Mouse (Mus musculus): ENCODE data around the gene Rprd1b. TPM values are rescaled to one million over a fixed set of nuclear protein-coding genes. Genes with fewer than 3 reads are reported as not detected.
A peak's percentile ranks its signal among the peaks of the same experiment; 100 is the strongest.

The Rprd1b gene
- polyA plus RNA-seq, 1 experiment from 2014 or later = 8.4 TPM

DNA sequence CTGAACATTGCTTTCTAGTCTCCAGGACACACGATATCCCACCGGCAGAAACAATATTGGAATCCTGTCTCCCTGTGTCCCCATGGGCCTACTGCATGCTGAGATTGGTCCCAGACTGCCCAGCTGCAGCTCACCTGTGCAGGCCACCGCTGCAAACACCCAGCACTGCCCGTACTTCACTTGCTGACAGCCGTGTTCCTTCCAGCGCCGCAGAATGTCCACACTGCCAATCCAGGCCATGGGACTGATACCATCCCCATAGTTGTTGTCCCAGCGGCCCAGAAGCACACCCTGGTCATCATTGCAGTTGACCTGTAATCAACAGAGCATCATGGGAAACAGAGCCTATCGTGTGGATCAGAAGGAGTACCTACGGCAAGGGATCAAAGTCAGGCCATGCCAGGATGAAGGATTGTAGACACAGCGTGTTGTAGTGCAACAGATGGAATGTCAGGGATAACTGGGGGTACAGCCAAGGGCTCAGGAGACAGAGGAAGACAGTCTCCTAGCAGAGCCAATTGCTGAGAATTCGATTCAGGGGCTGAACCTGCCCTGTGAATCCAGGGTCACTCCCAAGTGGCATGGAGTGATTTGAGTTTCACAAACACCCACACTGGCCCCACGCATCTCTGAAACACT is 103.0 kb downstream of the Rprd1b start:
- Histone ChIP-seq H3K27ac (peak overlapping the region; percentile 82), H3K36me3 (ENCODE audit: inconsistent target) (peaks cover 45% of the 10 kb centered on the region), H3K4me3 (ENCODE audit: inconsistent target) (no peak overlapping the region), H3K79me2 (ENCODE audit: inconsistent target) (no peaks in the 10 kb centered on the region)
- 97% methylated on average over 13 of the region's 13 CpGs for WGBS (ENCODE audit: missing documents)

DNA sequence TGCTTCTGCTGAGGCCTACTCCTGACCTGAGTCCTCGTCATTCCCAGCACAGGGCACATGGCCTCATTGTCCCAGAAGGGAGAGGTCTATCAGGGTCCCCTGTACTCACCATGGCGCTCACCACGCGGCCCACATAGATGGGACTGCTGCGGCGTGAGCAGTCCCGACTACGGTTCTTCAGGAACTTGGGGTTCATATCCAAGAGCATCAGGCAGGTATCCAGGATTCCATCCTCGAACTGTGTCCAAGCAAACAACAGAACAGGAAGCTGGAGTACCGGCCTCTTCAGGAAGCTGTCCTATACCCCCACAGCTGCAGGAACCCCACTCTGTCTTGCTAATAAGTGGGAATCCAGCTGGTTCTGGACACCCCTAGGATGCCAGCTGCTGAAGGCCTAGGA is 104.0 kb downstream of the Rprd1b start:
- H3K79me2 ChIP-seq (ENCODE audit: inconsistent target) = no peaks in the 10 kb centered on the region
- H3K27ac ChIP-seq = peak overlapping the region; percentile 82
- H3K36me3 ChIP-seq (ENCODE audit: inconsistent target) = peaks cover 36% of the 10 kb centered on the region
- no peak overlapping the region for H3K4me3 ChIP-seq (ENCODE audit: inconsistent target)
- WGBS (ENCODE audit: missing documents) = 89% methylated on average over 10 of the region's 10 CpGs

DNA sequence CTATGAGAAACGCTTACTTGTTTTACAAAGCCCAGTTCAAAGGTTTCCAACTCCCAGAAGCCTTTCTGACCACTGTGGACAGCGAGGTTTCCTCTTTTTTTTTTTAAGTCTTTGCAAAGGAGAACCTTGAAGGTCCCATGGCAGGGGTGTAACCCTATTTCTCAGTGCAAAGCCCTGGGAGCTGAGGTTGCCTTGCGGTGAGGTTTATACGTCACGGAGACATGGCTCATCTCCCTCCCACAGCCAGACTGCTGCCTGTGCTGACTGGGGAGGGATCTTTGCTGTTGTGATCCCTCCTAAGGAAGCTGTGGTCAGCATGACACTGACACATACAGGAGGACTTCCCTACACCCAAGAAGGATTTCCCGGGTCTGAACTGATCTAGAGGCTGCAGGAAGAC is 104.8 kb downstream of the Rprd1b start:
- whole genome bisulfite sequencing (ENCODE audit: missing documents) = 3% methylated on average over 6 of the region's 6 CpGs
- H3K4me3 ChIP-seq (ENCODE audit: inconsistent target) = no peak overlapping the region
- H3K27ac ChIP-seq = peak overlapping the region; percentile 82
- H3K79me2 ChIP-seq (ENCODE audit: inconsistent target) = no peaks in the 10 kb centered on the region
- peaks cover 36% of the 10 kb centered on the region for H3K36me3 ChIP-seq (ENCODE audit: inconsistent target)

DNA sequence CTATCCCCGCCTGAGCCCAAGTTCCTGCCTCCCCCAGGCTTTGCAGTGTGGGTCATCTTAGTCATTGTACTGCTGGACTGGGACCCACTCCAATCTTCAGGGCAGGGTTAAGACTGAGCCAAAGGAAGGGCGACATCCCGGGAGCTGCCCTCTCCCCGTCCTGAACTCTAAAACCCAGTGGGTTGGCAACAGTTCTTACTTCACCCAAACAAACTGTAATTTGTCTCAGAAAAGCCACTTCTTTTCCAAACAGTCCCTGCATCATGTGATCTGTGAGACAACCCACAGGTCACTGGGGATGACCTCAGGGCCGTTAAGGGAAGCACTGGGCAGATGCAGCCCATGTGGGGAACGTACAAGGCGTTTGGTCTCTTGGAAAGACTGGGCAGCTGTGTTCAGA is 107.9 kb downstream of the Rprd1b start:
- 46% methylated on average over 7 of the region's 7 CpGs for WGBS (ENCODE audit: missing documents)
- Histone ChIP-seq H3K27ac (peak overlapping the region; percentile 54), H3K79me2 (ENCODE audit: inconsistent target) (no peaks in the 10 kb centered on the region), H3K36me3 (ENCODE audit: inconsistent target) (peaks cover 45% of the 10 kb centered on the region), H3K4me3 (ENCODE audit: inconsistent target) (no peak overlapping the region)

DNA sequence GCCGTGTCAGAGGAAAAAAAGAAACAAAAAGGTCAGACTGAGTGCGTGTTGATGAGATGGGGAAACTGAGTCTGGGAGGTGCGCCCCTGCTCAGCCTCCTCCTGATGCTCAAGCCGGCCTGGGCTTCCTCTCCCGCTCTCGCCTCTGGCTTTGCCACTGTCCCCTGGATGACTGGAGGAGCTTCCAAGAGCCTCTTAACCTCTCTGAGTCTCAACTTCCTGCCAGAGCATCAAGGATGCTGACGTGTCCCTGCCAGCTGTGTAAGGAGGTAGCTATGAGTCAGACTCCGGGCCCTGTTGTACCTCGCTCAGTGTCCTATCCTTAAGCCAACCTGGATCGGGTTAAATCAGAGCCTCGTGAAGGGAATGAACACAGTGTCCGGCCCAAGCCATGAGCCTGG is 109.5 kb downstream of the Rprd1b start:
- H3K36me3 ChIP-seq (ENCODE audit: inconsistent target) = peaks cover 53% of the 10 kb centered on the region
- no peak overlapping the region for H3K4me3 ChIP-seq (ENCODE audit: inconsistent target)
- no peaks in the 10 kb centered on the region for H3K79me2 ChIP-seq (ENCODE audit: inconsistent target)
- no peak overlapping the region for H3K27ac ChIP-seq
- WGBS (ENCODE audit: missing documents) = 91% methylated on average over 12 of the region's 12 CpGs

DNA sequence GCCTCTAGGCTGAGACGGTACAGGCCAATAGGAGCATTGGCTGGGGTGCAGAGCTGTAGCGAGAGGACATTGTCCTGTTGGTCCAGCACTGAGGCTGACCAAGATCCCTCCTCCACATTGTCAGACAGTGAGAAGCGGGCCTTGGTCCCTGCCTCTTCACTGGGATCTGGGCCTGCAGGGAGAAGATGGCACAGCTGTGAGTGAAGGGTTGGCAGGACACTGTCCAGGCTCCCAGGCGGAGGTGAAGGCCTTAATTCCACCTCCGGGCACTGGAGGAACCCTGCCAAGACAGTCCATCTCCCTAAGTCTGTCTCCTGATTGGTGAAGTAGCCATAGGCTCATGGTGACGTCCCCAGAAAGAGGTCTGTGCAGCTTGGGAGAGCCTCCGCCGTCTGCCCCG is 110.5 kb downstream of the Rprd1b start:
- peaks cover 57% of the 10 kb centered on the region for H3K36me3 ChIP-seq (ENCODE audit: inconsistent target)
- WGBS (ENCODE audit: missing documents) = 99% methylated on average over 9 of the region's 9 CpGs
- H3K79me2 ChIP-seq (ENCODE audit: inconsistent target) = no peaks in the 10 kb centered on the region
- no peak overlapping the region for H3K27ac ChIP-seq
- H3K4me3 ChIP-seq (ENCODE audit: inconsistent target) = no peak overlapping the region

DNA sequence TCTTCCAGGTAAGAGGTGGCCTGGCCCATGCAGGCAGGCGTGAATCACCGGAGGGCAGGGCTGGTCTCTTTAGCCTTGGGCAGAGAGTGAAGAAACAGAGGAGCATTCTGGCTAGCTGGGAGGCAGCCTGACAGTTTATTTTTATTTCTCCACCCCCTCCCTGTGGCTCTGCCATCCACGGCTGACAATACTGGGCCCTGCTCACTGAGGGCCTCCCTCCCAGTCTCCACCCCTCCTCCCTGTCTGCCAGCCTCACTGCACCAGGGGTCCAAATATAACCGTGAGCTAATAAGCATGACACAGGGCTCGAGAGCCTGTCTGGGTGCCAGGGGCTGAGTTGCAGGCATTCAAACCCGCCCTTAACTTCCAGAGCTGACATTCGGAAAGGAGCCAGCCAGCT is 111.3 kb downstream of the Rprd1b start:
- 92% methylated on average over 7 of the region's 7 CpGs for WGBS (ENCODE audit: missing documents)
- no peak overlapping the region for H3K27ac ChIP-seq
- peaks cover 57% of the 10 kb centered on the region for H3K36me3 ChIP-seq (ENCODE audit: inconsistent target)
- H3K79me2 ChIP-seq (ENCODE audit: inconsistent target) = no peaks in the 10 kb centered on the region
- H3K4me3 ChIP-seq (ENCODE audit: inconsistent target) = no peak overlapping the region

DNA sequence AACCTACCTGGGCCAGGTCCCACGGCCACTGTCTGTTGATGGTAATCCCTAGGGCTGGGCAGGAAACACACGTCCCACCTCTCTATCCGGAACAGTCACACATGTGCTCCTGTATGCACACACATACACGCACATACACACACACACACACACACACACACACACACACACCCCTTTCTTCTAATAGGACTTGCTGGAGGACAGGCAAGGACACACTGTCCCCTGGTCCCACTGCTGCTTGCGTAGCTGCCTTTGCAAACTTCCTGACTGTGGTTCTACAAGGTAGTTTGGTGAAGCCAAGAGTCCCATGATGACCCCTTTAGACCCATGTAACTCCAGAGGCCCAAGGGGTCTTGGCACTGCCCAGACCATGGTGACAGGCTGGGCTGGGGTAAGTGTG is 112.4 kb downstream of the Rprd1b start:
- 96% methylated on average over 5 of the region's 5 CpGs for WGBS (ENCODE audit: missing documents)
- H3K79me2 ChIP-seq (ENCODE audit: inconsistent target) = peaks cover 8% of the 10 kb centered on the region; the same call in 1 of the 2 replicates
- H3K27ac ChIP-seq = no peak overlapping the region
- H3K4me3 ChIP-seq (ENCODE audit: inconsistent target) = no peak overlapping the region
- peaks cover 57% of the 10 kb centered on the region for H3K36me3 ChIP-seq (ENCODE audit: inconsistent target)

DNA sequence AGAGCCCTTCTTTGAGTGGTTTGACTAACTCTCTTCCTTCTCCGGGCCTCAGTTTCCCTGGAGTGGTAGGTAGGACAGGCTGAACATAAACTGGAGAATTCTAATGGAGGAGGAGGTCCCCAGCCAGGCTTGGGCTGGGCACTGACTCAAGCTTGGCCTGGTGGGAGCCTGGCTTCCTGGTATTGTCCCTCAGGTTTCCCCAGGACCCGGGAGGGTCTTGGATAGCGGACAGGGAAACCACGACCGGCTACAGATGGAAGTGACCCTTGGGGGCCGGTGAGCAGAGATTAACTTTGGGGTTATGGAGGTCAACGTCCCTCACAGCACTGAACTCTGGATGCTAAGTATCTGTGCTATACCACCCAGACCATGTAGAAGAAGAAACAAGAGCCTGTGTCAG is 113.0 kb downstream of the Rprd1b start:
- Histone ChIP-seq H3K27ac (no peak overlapping the region), H3K36me3 (ENCODE audit: inconsistent target) (peaks cover 57% of the 10 kb centered on the region), H3K79me2 (ENCODE audit: inconsistent target) (peaks cover 11% of the 10 kb centered on the region; the same call in 1 of the 2 replicates), H3K4me3 (ENCODE audit: inconsistent target) (no peak overlapping the region)
- WGBS (ENCODE audit: missing documents) = 92% methylated on average over 7 of the region's 7 CpGs

DNA sequence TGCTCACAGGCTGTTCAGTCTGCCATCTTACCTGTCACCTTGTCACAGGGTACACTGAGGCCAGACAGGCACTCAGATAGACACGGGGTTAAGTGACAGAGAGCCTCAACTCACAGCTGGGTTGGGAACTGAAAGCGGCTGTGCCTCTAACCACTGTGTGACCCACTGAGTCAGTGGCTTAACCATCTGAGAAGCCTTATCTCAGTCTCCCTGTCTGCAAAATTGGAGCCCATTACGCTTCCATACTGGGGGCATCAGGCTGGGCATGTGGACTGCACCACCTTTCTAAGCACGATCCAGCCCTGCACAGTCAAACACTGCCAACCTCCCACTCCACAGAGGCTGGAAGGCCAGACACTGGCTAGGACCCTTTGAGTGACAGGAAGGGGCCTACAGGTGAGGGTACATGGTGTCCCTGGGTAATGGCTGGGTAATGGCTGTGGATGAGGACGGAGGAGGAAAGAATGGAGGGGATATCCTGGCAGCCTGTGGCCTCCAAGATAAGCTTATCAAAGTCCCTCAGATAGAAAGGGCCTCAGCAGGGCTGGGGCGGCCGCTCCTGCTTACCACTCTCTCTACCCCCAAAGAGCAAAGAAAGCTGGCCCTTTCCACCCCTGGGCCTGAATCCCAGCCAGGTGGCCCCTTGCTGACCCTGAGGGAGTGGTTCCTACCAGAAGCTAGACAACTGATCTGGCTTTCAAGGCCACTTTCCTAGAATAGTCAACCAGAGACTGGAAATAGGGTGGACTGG is 113.6 kb downstream of the Rprd1b start:
- Histone ChIP-seq H3K27ac (no peak overlapping the region), H3K36me3 (ENCODE audit: inconsistent target) (peaks cover 57% of the 10 kb centered on the region), H3K4me3 (ENCODE audit: inconsistent target) (no peak overlapping the region), H3K79me2 (ENCODE audit: inconsistent target) (peaks cover 11% of the 10 kb centered on the region; the same call in 1 of the 2 replicates)
- WGBS (ENCODE audit: missing documents) = 88% methylated on average over 7 of the region's 7 CpGs

DNA sequence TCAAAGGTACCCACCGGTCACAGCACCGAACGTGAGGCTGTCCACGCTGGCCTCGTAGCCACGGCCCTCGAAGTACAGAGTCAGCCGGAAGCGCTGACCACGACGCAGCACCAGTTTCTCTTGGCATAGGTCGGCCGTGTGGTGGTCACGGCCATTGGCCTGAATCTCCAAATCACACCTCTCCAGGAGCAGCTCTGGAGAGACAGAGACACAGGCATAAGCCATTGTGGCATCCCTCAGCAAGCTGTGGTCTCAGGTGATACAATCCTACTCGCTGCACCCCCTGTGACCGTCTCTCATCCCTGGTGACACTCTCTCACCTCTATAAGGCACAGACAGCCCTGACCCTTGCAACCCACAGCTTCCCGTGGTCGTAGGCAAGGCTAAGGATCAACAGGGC is 114.7 kb downstream of the Rprd1b start:
- no peak overlapping the region for H3K27ac ChIP-seq
- H3K79me2 ChIP-seq (ENCODE audit: inconsistent target) = peaks cover 11% of the 10 kb centered on the region; the same call in 1 of the 2 replicates
- H3K4me3 ChIP-seq (ENCODE audit: inconsistent target) = no peak overlapping the region
- peaks cover 51% of the 10 kb centered on the region for H3K36me3 ChIP-seq (ENCODE audit: inconsistent target)
- WGBS (ENCODE audit: missing documents) = 88% methylated on average over 13 of the region's 18 CpGs

DNA sequence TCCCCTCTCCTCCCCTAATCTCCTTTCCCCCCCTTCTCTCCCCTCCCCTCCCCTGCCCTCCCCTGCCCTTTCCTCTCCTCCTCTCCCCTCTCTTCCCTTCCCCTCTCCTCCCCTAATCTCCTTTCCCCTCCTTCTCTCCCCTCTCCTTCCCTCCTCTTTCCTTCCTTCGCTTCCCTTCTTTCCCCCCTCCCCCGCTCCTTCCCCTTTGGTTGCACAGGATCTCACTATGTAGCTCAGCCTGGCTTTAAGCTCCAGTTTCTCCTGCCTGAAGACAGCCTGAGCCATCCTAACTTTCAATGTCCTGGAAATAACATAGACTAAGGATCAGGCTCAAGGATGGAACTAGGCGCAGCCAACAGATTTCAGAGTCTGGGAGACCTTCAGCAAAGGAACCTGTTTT is 115.5 kb downstream of the Rprd1b start:
- 81% methylated on average over 3 of the region's 3 CpGs for WGBS (ENCODE audit: missing documents)
- no peak overlapping the region for H3K27ac ChIP-seq
- peaks cover 42% of the 10 kb centered on the region; the same call in 1 of the 2 replicates for H3K36me3 ChIP-seq (ENCODE audit: inconsistent target)
- no peak overlapping the region for H3K4me3 ChIP-seq (ENCODE audit: inconsistent target)
- peaks cover 11% of the 10 kb centered on the region; the same call in 1 of the 2 replicates for H3K79me2 ChIP-seq (ENCODE audit: inconsistent target)

DNA sequence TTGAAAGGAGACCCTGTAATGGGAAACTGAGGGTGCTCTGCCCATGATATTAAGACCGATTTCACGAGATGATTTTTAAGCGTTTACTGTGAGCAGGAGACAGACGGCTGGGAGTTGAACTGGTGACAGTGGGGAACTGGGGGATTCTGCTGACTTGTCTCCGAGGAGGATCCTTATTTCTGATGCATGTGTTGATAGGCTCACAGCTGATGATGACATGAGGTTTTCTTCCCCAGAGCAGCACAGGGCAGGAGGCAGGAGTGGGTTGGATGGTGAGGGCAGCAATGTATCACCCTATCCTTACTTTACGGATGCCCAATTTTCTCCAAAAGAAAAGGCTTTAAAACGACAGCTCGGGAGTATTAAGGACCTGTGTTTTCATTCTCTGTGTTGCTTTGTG is 116.0 kb downstream of the Rprd1b start:
- H3K4me3 ChIP-seq (ENCODE audit: inconsistent target) = no peak overlapping the region
- no peak overlapping the region for H3K27ac ChIP-seq
- WGBS (ENCODE audit: missing documents) = 59% methylated on average over 8 of the region's 8 CpGs
- peaks cover 38% of the 10 kb centered on the region; the same call in 1 of the 2 replicates for H3K36me3 ChIP-seq (ENCODE audit: inconsistent target)
- H3K79me2 ChIP-seq (ENCODE audit: inconsistent target) = peaks cover 11% of the 10 kb centered on the region; the same call in 1 of the 2 replicates

DNA sequence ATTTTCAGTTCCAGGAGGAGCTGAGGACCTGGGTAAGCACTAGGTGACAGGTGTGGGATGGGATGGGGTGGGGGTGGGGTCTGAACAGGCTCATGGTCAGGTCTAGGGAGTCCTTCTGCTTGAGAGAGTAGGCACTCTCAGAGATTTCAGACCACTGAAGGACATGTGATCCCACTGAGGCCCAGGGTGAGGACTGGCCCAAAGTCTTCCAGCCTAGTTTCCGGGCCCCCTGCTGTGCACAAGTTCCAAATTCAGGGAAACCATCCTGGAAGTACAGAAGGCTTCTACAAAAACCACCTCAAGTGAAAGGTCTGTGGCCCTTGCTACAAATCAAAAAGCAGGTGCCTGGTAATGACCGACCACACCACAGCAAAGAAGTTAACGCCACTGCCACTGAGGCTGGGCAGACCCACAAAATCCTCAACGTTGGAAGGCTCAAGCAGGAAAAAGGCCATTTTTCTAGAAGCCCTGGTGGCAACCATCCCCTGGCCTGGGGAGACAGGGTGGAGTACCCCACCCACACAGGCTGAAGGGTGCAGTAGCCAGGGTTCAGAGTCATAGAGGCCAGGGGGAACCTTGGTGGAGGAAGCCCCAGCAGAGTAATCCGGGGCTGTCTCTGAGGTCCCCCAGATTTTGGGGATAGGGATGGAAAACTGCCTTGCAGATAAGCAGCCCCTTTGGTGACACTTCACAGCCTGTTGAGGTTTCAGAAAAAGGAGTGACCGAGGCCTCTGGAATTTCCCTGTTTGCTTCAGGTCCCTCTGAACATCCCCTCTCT is 116.6 kb downstream of the Rprd1b start:
- 87% methylated on average over 6 of the region's 6 CpGs for WGBS (ENCODE audit: missing documents)
- Histone ChIP-seq H3K79me2 (ENCODE audit: inconsistent target) (peaks cover 11% of the 10 kb centered on the region; the same call in 1 of the 2 replicates), H3K4me3 (ENCODE audit: inconsistent target) (peak overlapping the region; percentile 39; the same call in 1 of the 2 replicates), H3K27ac (no peak overlapping the region; the same call in 1 of the 2 replicates), H3K36me3 (ENCODE audit: inconsistent target) (peaks cover 31% of the 10 kb centered on the region; the same call in 1 of the 2 replicates)
